Mouse (Mus musculus) embryonic fibroblast, embryonic 13.5 days (primary cell): ENCODE data around the gene Nsun3.

Experiments used
- CTCF ChIP-seq: IDR thresholded peaks from 2 replicates; pipeline ENCODE4 v1.5.1; 2011; ENCODE audit warnings: mild to moderate bottlenecking, control low read depth, low read length, moderate library complexity, borderline replicate concordance; ENCODE audit not compliant: insufficient read depth
- POLR2A ChIP-seq: IDR thresholded peaks from 2 replicates; pipeline ENCODE4 v1.6.1; 2011; ENCODE audit warnings: low read depth, mild to moderate bottlenecking, control low read depth, low read length, moderate library complexity

DNA sequence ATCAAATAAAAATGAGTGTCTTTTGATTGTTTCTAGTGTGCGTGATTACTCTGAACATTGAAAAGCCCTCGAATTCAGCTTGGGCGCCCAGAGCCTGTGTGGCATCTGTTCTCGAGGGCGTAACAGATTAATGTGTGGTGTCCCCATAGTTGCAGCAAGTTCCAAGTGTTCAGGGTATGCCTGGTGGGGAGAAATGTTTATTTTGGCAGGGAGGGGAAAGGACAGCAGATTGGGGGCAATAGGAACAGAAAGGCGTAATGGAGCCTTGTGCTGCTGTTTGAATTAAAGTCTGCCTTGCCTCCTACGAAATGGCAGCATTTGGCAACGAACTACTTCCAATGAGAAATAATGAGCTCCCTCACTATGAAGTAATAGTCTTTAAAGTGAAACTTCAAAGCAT is 96.2 kb downstream of the Nsun3 start:
- no peak for TF ChIP-seq CTCF
- TF ChIP-seq POLR2A, result no peak
